Mouse (Mus musculus) CD4-positive helper T cell, adult 2 months (primary cell): ENCODE data around the gene Lcn10.
"Not testable (repeated sequence)": the region's sequence is repeated elsewhere in the genome, so short reads cannot be mapped to it uniquely, and the experiment has no call there.

Experiments used
- DNase-seq: peaks from one replicate; pipeline ENCODE4 v3.0.0-alpha.2; 2012; ENCODE audit warnings: low read depth, missing footprints, low spot score

Lcn10 gene

DNA sequence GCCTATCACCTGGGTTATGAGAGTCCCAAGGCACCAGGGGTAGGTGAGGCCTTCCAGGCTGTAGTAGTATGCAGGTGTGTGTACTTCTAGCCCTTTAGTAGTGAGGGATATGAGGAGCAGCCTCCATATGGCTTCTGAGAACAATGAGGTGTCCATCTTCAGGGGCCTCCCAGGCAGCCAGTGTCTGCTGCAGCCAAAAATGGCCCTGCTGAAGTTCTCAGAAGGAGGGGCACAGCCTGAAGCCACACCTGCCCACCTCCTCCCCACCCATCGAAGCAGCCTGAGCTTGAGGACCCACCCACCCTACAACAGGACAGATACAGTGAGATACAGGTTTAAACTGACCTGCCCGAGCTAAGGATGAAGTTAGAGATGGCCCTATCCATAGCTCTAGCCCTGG lies at the start of gene Lcn10:
TSS of gene Lcn10 (plus strand) at position 301 of the 400 bp plus-strand sequence.
- DNase-seq: no peak

DNA sequence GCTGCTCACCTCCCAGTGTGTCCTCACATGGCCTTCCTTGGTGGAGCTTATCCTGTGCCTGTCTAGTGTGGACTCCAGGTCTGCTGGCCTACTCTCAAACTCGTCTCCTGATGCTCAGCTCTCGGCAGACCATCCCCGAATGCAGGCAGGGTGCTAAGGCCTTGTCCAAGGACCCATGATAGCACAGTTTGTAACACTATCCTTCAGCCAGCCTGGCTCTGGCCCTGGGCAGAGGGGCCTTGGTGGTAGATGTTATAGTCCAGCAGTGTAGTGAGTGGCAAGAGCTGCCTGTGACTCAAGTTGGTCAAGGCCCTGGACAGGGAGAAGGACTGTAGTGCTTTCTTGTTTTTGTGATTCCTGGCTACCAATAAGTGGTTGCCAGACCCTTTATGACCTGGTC lies 48.9 kb upstream of the Lcn10 start:
- DNase-seq: no peak

DNA sequence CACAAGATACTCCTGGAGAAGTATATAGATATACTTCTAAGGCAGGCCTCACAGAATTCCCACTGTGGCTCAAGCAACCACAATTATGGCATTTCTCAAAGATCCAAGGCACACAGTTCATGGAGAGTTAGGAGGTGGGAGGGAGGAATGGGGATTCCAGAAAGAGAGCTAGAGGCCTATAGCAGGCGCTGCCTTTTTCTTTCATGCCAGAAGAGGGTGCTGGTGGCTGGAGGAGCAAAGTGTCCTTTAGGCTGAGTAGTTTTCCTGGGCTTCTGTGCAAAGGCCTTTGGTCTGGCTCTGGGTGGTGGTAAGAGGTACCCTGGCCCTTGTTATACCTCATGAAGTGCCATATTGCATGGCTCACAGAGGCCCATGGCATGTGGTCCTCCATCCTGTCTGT lies 48.5 kb upstream of the Lcn10 start:
- no peak for DNase-seq

DNA sequence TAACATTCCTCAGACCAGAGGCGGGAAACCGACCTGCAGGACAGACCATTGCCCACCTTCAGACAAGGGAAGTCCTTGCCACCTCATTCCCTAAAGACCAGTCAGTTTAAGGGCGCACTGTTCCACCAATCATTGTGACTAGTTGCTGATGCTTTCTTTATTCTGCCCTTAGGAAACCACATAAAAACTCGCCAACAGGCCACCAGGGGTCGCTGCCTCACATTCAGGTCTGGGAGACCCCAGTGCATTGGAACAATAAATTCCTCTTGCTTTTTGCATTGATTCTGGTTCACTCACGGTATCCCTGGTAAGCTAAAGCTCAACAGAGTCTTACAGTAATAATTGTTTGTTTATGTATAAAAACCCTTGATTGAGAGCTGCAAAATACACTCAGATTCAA lies 42.6 kb upstream of the Lcn10 start:
- peak; percentile 30 for DNase-seq

DNA sequence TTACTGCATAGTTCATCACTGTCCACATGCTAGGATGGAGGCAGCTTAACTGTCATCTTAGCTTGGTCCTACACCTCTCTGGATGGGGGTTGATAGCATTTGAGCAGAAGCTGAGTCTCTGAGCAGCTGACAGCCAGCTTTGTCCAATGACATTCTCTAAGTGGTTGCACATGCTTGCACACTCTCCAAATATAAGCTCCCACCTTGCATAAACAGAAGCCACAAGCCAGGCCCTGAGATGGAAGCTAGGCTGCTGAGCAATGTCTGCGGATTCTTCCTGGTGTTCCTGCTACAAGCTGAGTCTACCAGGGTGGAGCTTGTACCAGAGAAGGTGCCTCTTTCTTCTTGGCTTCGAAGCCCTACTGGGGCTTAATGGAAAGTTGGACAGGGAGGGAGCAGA lies 29.6 kb upstream of the Lcn10 start, which contains the start of gene Lcn8:
TSS of gene Lcn8 (plus strand) at position 219 of the 400 bp plus-strand sequence.
- no peak for DNase-seq

DNA sequence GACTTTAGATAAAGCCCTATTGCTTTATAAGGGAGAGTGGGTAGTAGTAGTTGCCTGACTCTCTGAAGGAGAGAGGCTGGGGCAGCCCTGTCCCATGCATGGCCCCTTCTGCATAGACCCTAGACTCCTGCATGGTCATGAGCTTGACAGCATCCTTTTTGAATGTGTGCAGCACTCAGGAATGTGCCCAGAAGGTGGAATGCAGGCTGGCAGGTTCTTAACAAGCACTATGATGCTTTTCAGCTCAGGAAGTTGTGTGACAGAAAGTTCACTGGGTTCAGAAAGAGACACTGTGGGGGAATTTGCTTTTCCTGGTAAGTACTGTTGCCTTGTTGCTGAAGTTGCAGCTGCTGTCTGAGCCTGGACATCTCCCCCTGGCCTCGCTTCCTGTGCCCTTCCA lies 28.0 kb upstream of the Lcn10 start:
- DNase-seq: no peak

DNA sequence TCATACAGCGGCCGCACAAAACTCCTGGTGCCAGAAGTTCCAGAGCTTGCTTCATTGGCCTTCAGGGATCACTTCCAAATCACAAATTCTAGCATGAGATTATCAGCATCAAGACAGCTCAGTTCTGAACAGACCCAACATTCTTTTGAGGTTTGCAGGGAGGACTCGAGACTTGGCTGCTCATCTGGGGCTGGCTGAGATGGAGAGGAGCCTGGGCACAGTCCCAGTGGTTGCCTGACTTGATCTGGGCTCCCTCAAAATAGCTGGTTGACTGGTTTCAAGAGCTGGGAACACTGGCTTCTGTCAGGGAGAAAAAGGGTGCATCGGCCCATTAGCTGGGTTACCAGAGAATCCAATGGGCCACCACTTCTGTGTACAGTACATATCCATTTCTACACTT lies 25.8 kb upstream of the Lcn10 start:
- DNase-seq: no peak

DNA sequence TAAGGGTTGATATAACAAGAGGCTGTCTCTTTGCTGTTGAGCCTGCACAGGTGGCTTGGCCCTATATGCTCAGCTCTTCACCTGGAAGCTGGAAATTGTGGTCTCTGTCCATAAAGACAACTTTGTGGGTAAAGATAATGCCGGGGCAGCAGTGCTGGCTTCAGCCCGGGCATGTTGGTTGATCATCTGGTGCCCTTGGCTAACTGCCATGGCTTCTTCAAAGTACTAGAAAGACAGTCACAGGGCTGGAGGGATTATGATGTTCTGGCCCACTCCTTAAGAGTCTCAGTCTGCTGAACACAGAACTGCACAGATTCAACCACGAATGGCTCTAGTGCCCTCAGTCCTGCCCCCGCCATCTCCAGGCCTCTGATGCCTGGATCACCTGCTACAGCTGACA lies 25.3 kb upstream of the Lcn10 start:
- DNase-seq: no peak

DNA sequence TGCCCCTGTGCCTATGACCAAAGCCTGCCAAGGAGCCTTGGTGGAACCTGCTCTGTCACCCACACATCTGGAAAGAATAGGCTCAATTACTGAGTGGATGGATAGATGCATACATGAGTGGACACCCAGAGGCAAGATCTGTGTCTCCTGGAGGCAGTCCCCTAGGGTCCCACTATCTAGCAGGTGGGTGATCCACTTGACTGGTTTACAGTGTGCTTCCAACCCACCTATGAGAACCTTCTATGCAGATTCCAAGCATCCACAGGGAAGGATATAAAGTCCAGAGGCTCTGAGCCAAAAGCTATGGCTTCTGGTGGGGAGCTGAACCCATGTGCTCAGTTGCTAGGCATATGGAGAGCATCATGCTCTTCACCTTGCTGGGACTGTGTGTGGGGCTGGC lies 24.9 kb upstream of the Lcn10 start, which contains the start of gene Lcn5:
TSS of gene Lcn5 (plus strand) at position 301 of the 400 bp plus-strand sequence.
- no peak for DNase-seq

DNA sequence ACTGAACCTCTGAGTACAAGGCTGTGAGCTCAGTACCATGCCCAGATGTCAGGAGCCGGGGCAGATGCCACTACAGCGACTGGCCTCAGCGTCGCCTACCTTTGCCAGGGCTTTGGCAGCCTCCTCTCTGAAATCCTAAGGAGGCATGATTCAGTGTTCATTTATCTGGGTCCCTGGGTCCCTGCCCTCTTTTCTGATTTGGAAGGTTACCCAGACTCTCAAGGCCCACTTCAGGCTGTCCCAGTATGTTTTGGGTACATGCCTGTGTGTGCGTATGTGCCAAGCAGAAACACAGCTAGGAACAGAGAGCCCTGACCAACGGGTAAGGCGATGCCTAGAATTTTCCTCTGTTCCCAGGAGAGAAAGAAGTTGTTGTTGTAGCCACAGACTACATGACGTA lies 22.2 kb upstream of the Lcn10 start:
- DNase-seq: no peak

DNA sequence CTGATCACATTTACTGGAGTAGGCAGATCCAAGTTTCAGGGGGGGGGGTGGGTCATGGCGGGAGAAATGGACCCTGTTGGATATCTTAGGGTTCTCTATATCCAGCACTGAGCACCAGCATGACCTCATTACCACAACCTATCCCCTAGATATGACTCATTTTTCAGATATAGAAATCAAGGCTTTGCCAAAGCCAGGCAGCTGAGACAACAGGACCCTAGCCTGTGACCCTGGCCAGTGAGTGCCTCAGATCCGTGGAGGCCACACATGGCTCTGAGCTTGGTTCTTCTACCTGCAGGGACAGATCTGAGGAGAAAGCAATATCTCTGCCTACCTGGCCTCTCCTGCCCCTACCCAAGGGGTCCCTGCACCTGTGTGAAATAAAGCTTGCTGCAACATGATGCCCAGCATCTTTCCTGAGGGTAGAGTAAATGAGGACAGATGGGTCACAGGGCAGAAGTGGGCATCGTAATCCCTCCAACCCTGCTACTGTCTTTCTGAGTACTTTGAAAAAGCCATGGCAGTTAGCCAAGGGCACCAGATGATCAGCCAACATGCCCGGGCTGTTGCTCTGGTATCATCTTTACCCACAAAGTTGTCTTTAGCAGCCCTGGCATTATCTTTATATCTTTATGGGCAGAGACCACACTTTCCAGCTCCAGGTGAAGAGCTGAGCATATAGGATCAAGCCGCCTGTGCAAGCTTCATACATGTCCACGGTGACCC lies 21.1 kb upstream of the Lcn10 start:
- DNase-seq: no peak

DNA sequence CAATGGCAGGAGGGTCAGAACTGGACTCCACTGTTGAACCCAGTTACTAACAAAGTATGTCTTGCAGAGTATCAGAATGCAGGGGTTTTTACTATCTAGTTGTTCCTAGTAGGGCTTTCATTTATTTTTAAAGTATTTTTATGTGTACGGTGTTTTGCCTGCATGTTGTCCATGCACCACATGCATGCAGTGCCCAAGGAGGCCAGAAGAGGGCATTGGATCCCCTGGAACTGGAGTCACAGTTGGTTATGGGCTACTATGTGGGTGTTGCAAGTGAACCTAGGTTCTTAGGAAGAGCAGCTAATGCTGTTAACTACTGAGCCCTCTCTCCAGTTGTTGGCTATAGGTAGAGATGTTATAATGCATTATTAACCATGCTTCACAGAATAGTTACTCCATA lies 19.0 kb upstream of the Lcn10 start:
- peak; percentile 26 for DNase-seq

DNA sequence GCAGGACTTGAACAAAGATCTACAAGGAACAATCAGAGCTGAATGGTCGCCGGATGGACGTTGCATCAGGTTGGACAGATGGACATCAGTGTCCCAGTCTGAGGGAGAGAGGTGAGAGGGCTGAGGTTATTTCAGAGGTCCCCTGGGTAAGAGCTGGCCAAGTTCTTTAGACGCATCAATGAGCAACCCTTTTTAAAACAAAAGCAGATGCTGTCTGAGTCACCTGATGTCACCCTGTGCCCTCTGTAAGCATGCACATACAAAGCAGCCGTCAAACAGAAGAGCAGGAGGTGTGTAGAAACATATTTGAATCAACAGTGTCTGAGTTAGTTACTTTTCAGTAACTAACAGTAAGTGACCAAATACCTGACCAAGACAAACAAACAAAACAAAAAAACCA lies 18.4 kb upstream of the Lcn10 start:
- no peak for DNase-seq

DNA sequence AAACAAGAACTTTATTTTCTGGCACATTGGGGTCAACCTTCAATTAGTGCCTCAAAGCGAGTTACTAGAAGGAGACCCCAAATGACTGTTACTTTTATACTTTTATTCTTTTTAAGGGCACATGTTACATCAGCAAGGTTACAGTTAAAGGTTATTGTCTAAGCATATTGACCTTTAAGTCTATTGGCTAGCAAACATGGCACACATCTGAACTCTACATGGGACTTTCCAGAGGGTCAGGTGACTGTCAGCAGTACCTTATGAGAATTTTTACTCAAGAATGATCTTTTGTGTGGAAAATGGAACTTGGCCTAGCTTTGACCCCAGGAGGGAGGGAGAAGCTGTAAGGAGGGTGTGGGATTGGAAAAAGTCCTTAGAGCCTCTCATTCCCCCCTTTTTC lies 16.0 kb upstream of the Lcn10 start:
- no peak for DNase-seq

DNA sequence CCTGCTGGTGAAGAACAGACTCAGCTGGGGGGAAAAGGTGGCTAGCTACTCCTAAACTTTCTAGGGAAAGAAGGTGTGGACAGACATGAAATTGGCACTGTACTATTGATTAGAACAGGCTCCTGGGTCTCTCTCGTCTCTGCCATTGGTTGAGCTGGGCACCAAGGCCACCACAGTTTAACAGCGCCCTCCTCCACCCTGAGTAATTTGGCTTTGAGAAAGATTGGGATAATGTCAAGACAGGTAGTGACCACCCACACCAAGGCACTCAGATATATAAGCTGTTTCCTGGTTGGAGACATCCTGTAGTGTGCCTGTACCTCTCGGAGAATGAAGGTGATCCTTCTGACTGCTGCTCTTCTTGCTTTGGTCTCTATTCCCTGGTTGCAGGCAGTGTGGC lies 6.0 kb upstream of the Lcn10 start, which contains the start of gene Lcn6:
TSS of gene Lcn6 (plus strand) at position 301 of the 400 bp plus-strand sequence.
- no peak for DNase-seq

DNA sequence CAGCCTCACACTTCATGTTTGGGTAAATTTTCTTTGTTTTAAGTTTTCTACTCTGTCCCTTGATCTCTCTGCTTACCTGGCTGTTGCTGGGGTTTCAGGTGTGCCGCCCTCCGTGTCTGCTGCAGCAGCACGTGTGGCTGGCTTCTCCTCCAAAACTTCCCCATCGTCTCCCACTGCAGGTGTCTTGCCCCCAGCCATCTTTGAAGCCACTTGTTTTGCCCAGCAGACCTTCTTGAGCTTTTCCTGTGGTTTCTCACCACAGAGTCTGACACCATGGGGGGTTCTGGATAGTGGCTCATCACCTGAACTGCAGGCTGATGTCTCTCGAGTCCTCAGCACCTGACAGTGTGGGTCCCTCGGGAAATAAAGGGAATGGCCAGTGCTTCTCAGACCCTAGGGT lies 3.0 kb upstream of the Lcn10 start:
- DNase-seq: no peak

DNA sequence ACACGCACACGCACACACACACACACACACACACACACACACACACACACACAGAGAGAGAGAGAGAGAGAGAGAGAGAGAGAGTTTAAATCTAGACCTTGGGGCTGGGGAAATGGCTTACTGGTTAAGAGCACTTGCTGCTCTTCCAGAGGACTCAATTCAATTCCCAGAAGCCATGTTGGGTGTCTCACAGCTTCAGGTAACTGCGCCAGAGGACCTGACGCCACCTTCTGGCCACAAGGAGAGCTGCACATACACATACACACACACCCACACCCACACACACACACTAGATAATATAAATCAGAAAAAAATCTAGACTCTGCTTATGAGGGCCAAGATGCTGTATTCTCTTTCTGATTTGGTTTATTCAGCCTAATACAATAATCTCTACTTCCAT lies 4.4 kb downstream of the Lcn10 start:
- no peak for DNase-seq

DNA sequence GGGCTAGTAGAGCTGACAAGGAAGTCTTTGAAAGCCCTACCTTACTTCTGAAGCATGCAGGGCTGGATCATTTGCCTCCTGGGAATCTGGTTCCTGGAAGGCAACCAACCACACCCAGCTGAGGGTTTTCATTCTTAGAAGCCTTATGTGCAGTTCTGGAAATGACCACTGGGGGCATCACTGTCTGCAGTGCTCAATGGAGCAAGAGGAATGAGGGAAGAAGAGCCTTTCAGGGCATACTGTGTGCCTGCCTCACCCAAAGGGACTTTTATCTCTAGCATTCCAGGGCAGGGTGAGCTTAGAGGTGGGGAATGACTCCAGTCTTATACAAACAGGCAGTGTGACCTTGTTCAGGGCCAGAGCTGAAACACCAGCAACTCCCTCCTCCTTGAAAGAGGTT lies 12.1 kb downstream of the Lcn10 start:
- DNase-seq: peak; percentile 45

DNA sequence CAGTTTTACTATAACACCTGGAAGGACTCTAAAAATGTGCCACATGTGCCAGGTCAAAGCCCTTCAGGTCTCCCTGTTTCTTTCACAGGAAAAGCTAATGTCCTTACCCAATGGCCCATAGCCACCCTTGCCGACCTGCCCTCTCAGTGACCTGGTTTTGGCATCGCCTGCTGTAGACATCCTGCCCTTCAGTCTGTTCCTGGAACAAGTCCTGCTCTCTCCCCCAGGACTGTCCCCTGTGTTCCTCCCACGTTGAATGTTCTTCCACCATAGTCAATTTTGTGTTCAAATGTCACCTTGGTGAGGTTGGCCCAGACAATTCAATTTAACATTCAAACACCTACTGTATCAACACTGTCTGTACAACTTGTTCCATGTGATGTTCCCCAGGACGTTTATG lies 14.4 kb downstream of the Lcn10 start:
- DNase-seq: no peak

DNA sequence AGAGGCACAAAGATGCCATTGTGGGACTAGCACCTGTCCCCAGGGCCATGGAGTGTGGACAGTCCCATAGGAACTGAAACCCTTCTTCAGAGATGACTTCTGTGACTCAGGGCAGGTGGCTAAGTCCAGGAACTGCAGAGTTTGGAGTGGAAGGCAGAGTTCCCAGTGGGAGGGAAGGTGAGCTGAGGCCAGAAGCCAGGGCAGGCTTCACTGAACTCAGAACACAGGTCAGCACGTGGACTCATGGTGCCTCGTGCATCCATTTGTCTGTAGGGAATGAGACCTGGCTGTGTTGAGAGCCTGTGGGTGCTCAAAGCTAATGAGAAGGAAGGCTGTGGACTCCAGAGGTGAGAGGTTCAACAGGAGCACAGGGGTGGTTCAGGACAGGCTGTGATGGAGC lies 16.2 kb downstream of the Lcn10 start:
- DNase-seq: no peak

DNA sequence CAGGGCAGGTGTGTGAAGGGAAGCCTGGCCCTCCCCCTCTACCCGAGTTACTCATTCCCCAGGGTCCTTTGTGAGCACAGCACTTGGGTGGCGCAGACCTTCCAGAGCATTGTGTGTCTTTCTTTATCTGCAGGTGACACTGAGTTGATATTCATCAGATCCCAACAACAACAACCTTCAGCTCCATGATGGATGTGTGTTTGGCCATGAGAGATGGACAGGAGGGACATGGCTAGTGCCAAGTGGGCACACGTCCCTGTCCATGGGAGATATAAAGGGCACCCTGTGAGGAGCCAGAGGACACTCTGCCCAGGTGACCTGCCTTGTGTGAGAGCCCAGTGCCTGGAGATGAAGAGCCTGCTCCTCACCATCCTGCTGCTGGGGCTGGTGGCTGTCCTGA lies 17.2 kb downstream of the Lcn10 start, which contains the start of gene Obp2a:
TSS of gene Obp2a (plus strand) at position 301 of the 400 bp plus-strand sequence.
- not testable (repeated sequence) for DNase-seq

DNA sequence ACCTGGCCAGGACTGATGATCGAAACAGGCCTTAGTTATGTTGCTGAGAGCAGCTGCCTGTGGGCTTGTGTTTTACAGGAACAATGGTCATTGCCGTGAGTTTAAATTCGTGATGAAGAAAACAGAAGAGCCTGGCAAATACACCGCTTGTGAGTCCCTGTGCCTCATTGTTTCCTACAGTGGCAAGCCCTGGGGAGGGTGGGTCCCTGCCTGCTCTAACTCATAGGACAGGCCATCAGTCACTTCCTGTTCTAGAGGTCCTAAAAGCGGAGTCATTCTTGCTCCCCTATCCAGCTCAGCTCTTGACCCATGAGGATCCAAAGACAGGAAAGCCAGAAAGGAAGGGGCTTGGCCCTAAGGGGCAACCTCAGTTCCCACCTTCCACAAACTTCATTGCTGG lies 18.5 kb downstream of the Lcn10 start:
- no peak for DNase-seq

DNA sequence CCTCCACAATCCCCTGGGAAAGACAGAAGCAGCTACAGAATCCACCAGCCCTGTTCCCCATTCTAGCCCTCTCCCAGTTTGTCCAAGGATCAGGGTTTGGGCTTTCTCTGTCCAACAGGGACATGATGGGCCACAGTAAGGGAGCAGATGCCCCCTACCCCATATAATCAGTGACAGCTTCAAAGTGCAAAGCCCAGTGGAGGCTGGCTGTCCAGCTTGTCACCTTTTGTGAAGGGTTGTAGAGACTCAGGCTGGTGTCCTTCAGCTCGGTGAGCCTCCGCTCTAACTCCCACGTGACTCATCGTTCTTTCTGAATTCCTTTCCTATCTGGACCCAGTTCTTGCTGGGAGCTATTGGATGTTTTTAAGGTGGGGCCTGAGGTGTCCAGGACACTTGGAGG lies 21.2 kb downstream of the Lcn10 start:
- no peak for DNase-seq
